Comparison of ENCODE assay signal across 8 mouse cellular contexts in genomic region chr3:86998433-86999414, GRCm38 (mm10). TPM values are rescaled to one million over a fixed set of nuclear protein-coding genes. Genes with fewer than 3 reads are reported as not detected.
DNase-seq lines count a peak whose midpoint lies in the region; ATAC-seq and TF ChIP-seq lines count a peak whose summit lies in the region.
"Not testable (repeated sequence)": the region's sequence is repeated elsewhere in the genome, so short reads cannot be mapped to it uniquely, and the experiment has no call there.

No protein-coding gene starts in this region.

- H3K4me3 ChIP-seq in embryonic facial prominence, embryonic 14.5 days (ENCODE audit: low read depth, low read length): peak overlapping the region; percentile 59
- H3K4me3 ChIP-seq in heart, embryonic 10.5 days: peak overlapping the region; percentile 69
- H3K4me3 ChIP-seq in limb, embryonic 15.5 days: peak overlapping the region; percentile 56
- peak overlapping the region; percentile 41 for H3K4me3 ChIP-seq in midbrain, embryonic 16.5 days (ENCODE audit: low read depth, low read length)
- peak overlapping the region; percentile 83 for H3K4me3 ChIP-seq in spleen, adult 2 months (ENCODE audit: extremely low read depth, insufficient read depth, insufficient read length)

- not testable (repeated sequence) for H3K27me3 ChIP-seq in embryonic facial prominence, embryonic 14.5 days (replicated peaks; ENCODE audit: control insufficient read depth, insufficient read depth, low read length); heart, embryonic 10.5 days (ENCODE audit: insufficient read depth, poor library complexity, severe bottlenecking); limb, embryonic 15.5 days; midbrain, embryonic 16.5 days (ENCODE audit: control insufficient read depth, insufficient read depth, low read depth, low read length); spleen, adult 2 months (ENCODE audit: control insufficient read depth, insufficient read depth, low read length)

- peak; percentile 80 for DNase-seq in 3T3-L1 (ENCODE audit: low read depth, low spot score)
- DNase-seq in adrenal gland, postnatal 4 days (ENCODE audit: low spot score in 2 of 2): peak; percentile 43 to 69
- DNase-seq in embryonic facial prominence, embryonic 14.5 days (ENCODE audit: low spot score): peak; percentile 94
- peak; percentile 91 for DNase-seq in heart, embryonic 10.5 days (ENCODE audit: low spot score)
- DNase-seq in kidney, adult 9 months: peak; percentile 69
- DNase-seq in spleen, adult 2 months (ENCODE audit: low read depth in 1 of 2, low spot score in 2 of 2): peak; percentile 58 to 81

- TF ChIP-seq POLR2A in spleen, adult 2 months (IDR thresholded peaks at IDR 0.05; ENCODE audit: low read depth, low read length): 0 out of 2 replicates have a peak, but pooled peaks have one; percentile 20

- H3K9ac ChIP-seq in embryonic facial prominence, embryonic 14.5 days (ENCODE audit: low read depth, low read length): peak overlapping the region; percentile 77
- H3K9ac ChIP-seq in limb, embryonic 15.5 days: peak overlapping the region; percentile 62
- peak overlapping the region; percentile 65 for H3K9ac ChIP-seq in midbrain, embryonic 16.5 days (ENCODE audit: low read depth, low read length)

- not testable (repeated sequence) for H3K36me3 ChIP-seq in embryonic facial prominence, embryonic 14.5 days (ENCODE audit: control insufficient read depth, insufficient read depth, low read length); heart, embryonic 10.5 days; limb, embryonic 15.5 days; midbrain, embryonic 16.5 days (ENCODE audit: control insufficient read depth, insufficient read depth, low read length); spleen, adult 2 months (ENCODE audit: control insufficient read depth, insufficient read depth, low read length)

- not testable (repeated sequence) for H3K9me3 ChIP-seq in embryonic facial prominence, embryonic 14.5 days (ENCODE audit: control insufficient read depth, low read length); heart, embryonic 10.5 days; limb, embryonic 15.5 days; midbrain, embryonic 16.5 days (replicated peaks; ENCODE audit: control insufficient read depth, low read length, poor library complexity, severe bottlenecking)

- H3K4me2 ChIP-seq in embryonic facial prominence, embryonic 14.5 days (ENCODE audit: low read depth, low read length): peak overlapping the region; percentile 64
- H3K4me2 ChIP-seq in limb, embryonic 15.5 days: peak overlapping the region; percentile 67
- peak overlapping the region; percentile 59 for H3K4me2 ChIP-seq in midbrain, embryonic 16.5 days (ENCODE audit: low read length)

- H3K27ac ChIP-seq in embryonic facial prominence, embryonic 14.5 days (replicated peaks; ENCODE audit: low read depth, low read length): peak overlapping the region; percentile 94
- H3K27ac ChIP-seq in heart, embryonic 10.5 days: peak overlapping the region; percentile 94
- peak overlapping the region; percentile 88 for H3K27ac ChIP-seq in limb, embryonic 15.5 days
- peak overlapping the region; percentile 84 for H3K27ac ChIP-seq in midbrain, embryonic 16.5 days (ENCODE audit: low read length)
- peak overlapping the region; percentile 90 for H3K27ac ChIP-seq in spleen, adult 2 months (ENCODE audit: insufficient read depth, low read length)

- TF ChIP-seq CTCF in spleen, adult 2 months (IDR thresholded peaks at IDR 0.05; ENCODE audit: extremely low read depth, insufficient read depth, insufficient read length, insufficient replicate concordance): not testable (repeated sequence)

- 3% methylated on average over 22 of the region's 24 CpGs for WGBS in embryonic facial prominence, embryonic 14.5 days
- WGBS in heart, embryonic 10.5 days: 5% methylated on average over 24 of the region's 24 CpGs
- 2% methylated on average over 24 of the region's 24 CpGs for WGBS in limb, embryonic 15.5 days
- 4% methylated on average over 23 of the region's 24 CpGs for WGBS in midbrain, embryonic 16.5 days
- WGBS in spleen, adult 2 months: 3% methylated on average over 24 of the region's 24 CpGs

- H3K4me1 ChIP-seq in embryonic facial prominence, embryonic 14.5 days (ENCODE audit: control insufficient read depth, insufficient read depth, low read length); limb, embryonic 15.5 days; midbrain, embryonic 16.5 days (ENCODE audit: control insufficient read depth, insufficient read depth, low read length); spleen, adult 2 months (ENCODE audit: control insufficient read depth, insufficient read depth, insufficient read length): not testable (repeated sequence)
- peaks cover 14% of the 10 kb centered on the region for H3K4me1 ChIP-seq in heart, embryonic 10.5 days

- ATAC-seq in embryonic facial prominence, embryonic 14.5 days (ENCODE audit: low read depth): peak; percentile 99
- peak; percentile 96 for ATAC-seq in limb, embryonic 15.5 days (ENCODE audit: insufficient number of reproducible peaks, low FRiP score, low TSS enrichment, low read depth)
- ATAC-seq in midbrain, embryonic 16.5 days: peak; percentile 99

RNA-seq across cellular contexts. Expression of gene Cd1d1, which starts 0.5 kb away (rescaled TPM):
- total RNA-seq in adrenal gland, postnatal 4 days (2021): 10 to 100 TPM; 74.2 to 87.6 TPM
- 26.6 and 27.4 TPM in 2 replicates for polyA plus RNA-seq in embryonic facial prominence, embryonic 14.5 days (2014; fragmentation: Nextera tagmentation; extraction: Ambion mirVana)
- polyA plus RNA-seq in heart, embryonic 10.5 days (2016; fragmentation: Nextera tagmentation; extraction: Ambion mirVana): 24.7 and 29.7 TPM in 2 replicates
- polyA plus RNA-seq in limb, embryonic 15.5 days (2015; fragmentation: Nextera tagmentation; extraction: Ambion mirVana): 26.4 and 28.9 TPM in 2 replicates
- polyA plus RNA-seq in midbrain, embryonic 16.5 days (2015; fragmentation: Nextera tagmentation; extraction: Ambion mirVana): 40.1 and 49.9 TPM in 2 replicates
- 35.1 and 45.6 TPM in 2 replicates for polyA plus RNA-seq in spleen, adult 2 months (2012; rRNA removed)

Comparison
In these comparisons a context has a peak if more than half of its experiments do, and no peak if none do; other contexts are left out.
1. Peak in every context shown above with its lines: DNase-seq, ATAC-seq, H3K4me3 ChIP-seq and H3K27ac ChIP-seq.